Comparison of ENCODE assay signal across 9 mouse cellular contexts in the genomic region with DNA sequence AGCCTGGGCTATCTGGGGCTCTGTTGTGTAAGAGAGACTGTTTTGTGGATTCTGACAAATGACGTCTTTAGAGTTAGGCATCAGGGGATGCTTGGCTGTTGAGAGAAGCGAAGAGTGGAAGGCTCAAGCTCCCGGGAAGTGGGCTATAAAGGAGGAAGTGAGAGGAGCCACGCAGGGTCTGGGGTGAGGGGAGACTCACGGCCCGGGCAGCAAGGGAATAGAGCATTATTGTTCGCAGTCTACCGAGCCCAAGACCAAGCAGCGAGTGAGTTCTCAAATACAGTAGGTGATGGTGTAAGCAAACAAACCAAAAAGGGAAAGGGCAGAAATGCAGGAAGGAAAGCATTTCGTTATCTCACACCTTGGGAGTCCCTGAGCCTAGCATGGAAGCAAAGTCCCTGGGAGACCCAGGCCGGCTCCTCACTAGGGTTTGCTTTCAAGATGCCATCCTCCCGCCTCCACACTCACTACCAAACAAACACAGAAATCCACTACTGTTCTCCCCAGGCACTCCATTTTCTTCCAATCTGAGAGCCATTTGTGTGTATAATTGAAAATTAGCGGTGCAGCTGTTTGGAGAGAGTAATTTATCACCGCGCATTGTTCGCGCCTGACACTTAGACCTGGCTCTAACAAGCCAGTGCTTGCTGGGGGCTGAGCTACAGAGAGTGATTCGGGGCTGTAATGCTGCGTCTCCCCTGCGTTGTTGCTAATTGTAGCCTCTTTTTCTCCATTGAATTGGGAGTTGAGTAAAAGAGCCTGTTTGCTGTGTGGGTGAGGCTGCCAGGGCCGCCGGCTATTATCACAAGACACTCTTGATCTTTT.
DNase-seq lines count a peak whose midpoint lies in the region; ATAC-seq and TF ChIP-seq lines count a peak whose summit lies in the region.
"Had no signal": no experiment of that assay in that cellular context is flagged by ENCODE, and none has a peak within 500 bp of the region (broad histone marks: within the 10 kb centered on the region; RNA-seq: fewer than 3 reads in every experiment).

No protein-coding gene starts in this region.

- H3K4me2 ChIP-seq in hindbrain, embryonic 12.5 days (replicated peaks) = peak overlapping the region; percentile 33
- H3K4me2 ChIP-seq: liver, embryonic 11.5 days had no signal

- H3K36me3 ChIP-seq in embryonic facial prominence, embryonic 10.5 days (replicated peaks) = no peaks in the 10 kb centered on the region
- no peaks in the 10 kb centered on the region for H3K36me3 ChIP-seq in hindbrain, embryonic 12.5 days

- H3K27ac ChIP-seq in layer of hippocampus, adult 2 months = no peak overlapping the region
- H3K27ac ChIP-seq in embryonic facial prominence, embryonic 10.5 days (replicated peaks) = peak overlapping the region; percentile 61
- H3K27ac ChIP-seq in hindbrain, embryonic 12.5 days = peak overlapping the region; percentile 71
- peak overlapping the region; percentile 49; the same call in 1 of the 2 replicates for H3K27ac ChIP-seq in olfactory bulb, adult 2 months (ENCODE audit: insufficient read depth, low read depth, low read length)

- no peak for TF ChIP-seq POLR2A in olfactory bulb, adult 2 months (IDR thresholded peaks at IDR 0.05; ENCODE audit: insufficient read depth, low read depth, low read length)

- no peak for TF ChIP-seq CTCF in layer of hippocampus, adult 2 months (conservative IDR thresholded peaks at IDR 0.05)
- TF ChIP-seq CTCF in olfactory bulb, adult 2 months (IDR thresholded peaks at IDR 0.05; ENCODE audit: insufficient read depth, low read depth, low read length) = no peak

- no peak for DNase-seq in layer of hippocampus, adult 2 months (ENCODE audit: low spot score in 2 of 2)
- no peak for DNase-seq in layer of hippocampus, postnatal 25 days (ENCODE audit: extremely low spot score in 1 of 2, low spot score in 1 of 2)
- DNase-seq in embryonic facial prominence, embryonic 10.5 days (ENCODE audit: low spot score) = peak; percentile 45
- no peak for DNase-seq in adrenal gland, postnatal 14 days
- DNase-seq in adrenal gland, postnatal 36 days = no peak
- no peak for DNase-seq in lung, adult 18-20 months

- peak overlapping the region; percentile 0; the same call in 1 of the 2 replicates for H3K4me3 ChIP-seq in layer of hippocampus, adult 2 months
- H3K4me3 ChIP-seq in embryonic facial prominence, embryonic 10.5 days = peak overlapping the region; percentile 31
- H3K4me3 ChIP-seq in hindbrain, embryonic 12.5 days = no peak overlapping the region
- no peak overlapping the region; the same call in 1 of the 2 replicates for H3K4me3 ChIP-seq in olfactory bulb, adult 2 months (ENCODE audit: insufficient read depth, low read depth, low read length)

- H3K9me3 ChIP-seq in embryonic facial prominence, embryonic 10.5 days = no peaks in the 10 kb centered on the region
- no peaks in the 10 kb centered on the region for H3K9me3 ChIP-seq in hindbrain, embryonic 12.5 days (replicated peaks)

- H3K27me3 ChIP-seq in embryonic facial prominence, embryonic 10.5 days (replicated peaks; ENCODE audit: low read depth, poor library complexity, severe bottlenecking) = peaks cover 26% of the 10 kb centered on the region; the same call in 1 of the 2 replicates
- peaks cover 61% of the 10 kb centered on the region for H3K27me3 ChIP-seq in hindbrain, embryonic 12.5 days

- 39% methylated on average over 22 of the region's 22 CpGs for WGBS in embryonic facial prominence, embryonic 10.5 days
- WGBS in hindbrain, embryonic 12.5 days = 37% methylated on average over 22 of the region's 22 CpGs
- 16% methylated on average over 22 of the region's 22 CpGs for WGBS in olfactory bulb, adult 2 months

- peaks cover 36% of the 10 kb centered on the region for H3K4me1 ChIP-seq in embryonic facial prominence, embryonic 10.5 days
- peaks cover 11% of the 10 kb centered on the region for H3K4me1 ChIP-seq in hindbrain, embryonic 12.5 days
- peaks cover 7% of the 10 kb centered on the region for H3K4me1 ChIP-seq in olfactory bulb, adult 2 months (ENCODE audit: control insufficient read depth, insufficient read depth, low read length)

- 0 out of 2 replicates have a peak overlapping the region, but pooled peaks have one; percentile 35 for H3K9ac ChIP-seq in hindbrain, embryonic 12.5 days

- peak; percentile 93 for ATAC-seq in hindbrain, embryonic 12.5 days (ENCODE audit: low FRiP score)

Comparison
In these comparisons a context has a peak if more than half of its experiments do, and no peak if none do; other contexts are left out.
1. H3K4me3 ChIP-seq: peak in layer of hippocampus, adult 2 months (single experiment) and embryonic facial prominence, embryonic 10.5 days (single experiment); none in hindbrain, embryonic 12.5 days (single experiment) and olfactory bulb, adult 2 months (single experiment).